21 mouse cellular contexts compared by ENCODE assay signal in genomic region chr12:25934946-25935345, GRCm38 (mm10).
"Had no signal": no experiment of that assay in that cellular context is flagged by ENCODE, and none has a peak within 500 bp of the region (broad histone marks: within the 10 kb centered on the region; RNA-seq: fewer than 3 reads in every experiment).

No protein-coding gene starts in this region.

- H3K27me3 ChIP-seq: limb, embryonic 13.5 days; liver, embryonic 12.5 days; liver, embryonic 15.5 days; lung, embryonic 15.5 days; megakaryocyte, embryonic 14.5 days; midbrain, embryonic 13.5 days had no signal

- H3K9ac ChIP-seq: limb, embryonic 13.5 days; liver, embryonic 12.5 days; liver, embryonic 15.5 days; lung, embryonic 15.5 days; midbrain, embryonic 13.5 days had no signal

- H3K36me3 ChIP-seq: limb, embryonic 10.5 days; limb, embryonic 13.5 days; liver, embryonic 12.5 days; liver, embryonic 15.5 days; lung, embryonic 15.5 days; midbrain, embryonic 10.5 days; midbrain, embryonic 13.5 days had no signal

- DNase-seq: kidney, adult 9 months; kidney, postnatal 14 days; kidney, postnatal 4 days; liver; lung, adult 18-20 months; lung, postnatal 10 days; lung, postnatal 36 days; right cerebral cortex, postnatal 4 days; thymus, adult 2 months; thymus, postnatal 14 days; thymus, postnatal 4 days had no signal

- H3K4me1 ChIP-seq: limb, embryonic 10.5 days; limb, embryonic 13.5 days; liver, embryonic 12.5 days; liver, embryonic 15.5 days; lung, embryonic 15.5 days; megakaryocyte, embryonic 14.5 days; midbrain, embryonic 10.5 days; midbrain, embryonic 13.5 days had no signal

- H3K4me3 ChIP-seq: limb, embryonic 10.5 days; limb, embryonic 13.5 days; liver, embryonic 12.5 days; liver, embryonic 15.5 days; lung, embryonic 15.5 days; megakaryocyte, embryonic 14.5 days; midbrain, embryonic 10.5 days; midbrain, embryonic 13.5 days; myocyte had no signal

- H3K27ac ChIP-seq: limb, embryonic 10.5 days; limb, embryonic 13.5 days; liver, embryonic 12.5 days; liver, embryonic 15.5 days; lung, embryonic 15.5 days; midbrain, embryonic 10.5 days; midbrain, embryonic 13.5 days; stomach, postnatal 0 days had no signal
